Mouse (Mus musculus) limb, embryonic 11.5 days (tissue): ENCODE data around the gene Erp27. TPM values are rescaled to one million over a fixed set of nuclear protein-coding genes. Genes with fewer than 3 reads are reported as not detected.
A peak's percentile ranks its signal among the peaks of the same experiment; 100 is the strongest.

Experiments used
- ATAC-seq: fragments of 200-750 bp; cut with Nextera tagmentation; 2 replicates; pipeline ENCODE4 v1.8.0; 2017; ENCODE audit warnings: low read depth; ENCODE audit not compliant: insufficient number of reproducible peaks, low FRiP score, low TSS enrichment
- DNase-seq: peaks from one replicate; pipeline ENCODE4 v3.0.0-alpha.2; 2015; ENCODE audit warnings: low spot score
- H3K27ac ChIP-seq: fragments of 300-500 bp; sonication (generic); replicated peaks from 2 replicates; pipeline ENCODE4 v1.5.1; 2014; ENCODE audit warnings: low read depth, mild to moderate bottlenecking, low read length
- H3K27me3 ChIP-seq: fragments of 300-500 bp; sonication (generic); 2 replicates; pipeline ENCODE4 v1.6.1; 2014; ENCODE audit warnings: mild to moderate bottlenecking, low read length, mixed read lengths; ENCODE audit not compliant: control insufficient read depth, insufficient read depth
- H3K36me3 ChIP-seq: fragments of 300-500 bp; sonication (generic); 2 replicates; pipeline ENCODE4 v1.6.1; 2014; ENCODE audit warnings: mild to moderate bottlenecking, low read length, moderate library complexity, mixed read lengths; ENCODE audit not compliant: control insufficient read depth, insufficient read depth
- H3K4me1 ChIP-seq: fragments of 300-500 bp; sonication (generic); 2 replicates; pipeline ENCODE4 v1.6.1; 2014; ENCODE audit warnings: low read length, mixed read lengths; ENCODE audit not compliant: control insufficient read depth, insufficient read depth
- H3K4me2 ChIP-seq: fragments of 300-500 bp; sonication (generic); 2 replicates; pipeline ENCODE4 v1.6.1; 2014; ENCODE audit warnings: low read depth, mild to moderate bottlenecking, moderate library complexity; ENCODE audit not compliant: severe bottlenecking
- H3K4me3 ChIP-seq: fragments of 300-500 bp; sonication (generic); 2 replicates; pipeline ENCODE4 v1.5.1; 2014; ENCODE audit warnings: low read depth, low read length
- H3K9ac ChIP-seq: fragments of 300-500 bp; sonication (generic); 2 replicates; pipeline ENCODE4 v1.6.1; 2014; ENCODE audit warnings: mild to moderate bottlenecking, low read length
- H3K9me3 ChIP-seq: fragments of 300-500 bp; sonication (generic); 2 replicates; pipeline ENCODE4 v1.6.1; 2016; ENCODE audit warnings: low read length; ENCODE audit not compliant: control insufficient read depth
- WGBS: fragments of 180-500 bp; shearing (Covaris S2); extraction: QIAGEN DNeasy Blood & Tissue Kit; methylation state at CpG from one replicate; pipeline ENCODE4 v1.1.7; 2014; 5-methylcytosine and 5-hydroxymethylcytosine counted together
- polyA plus RNA-seq: library from polyadenylated mRNA; unstranded; fragments of >200 nt; fragmentation: Nextera tagmentation; extraction: Ambion mirVana; gene quantifications from 2 replicates; pipeline ENCODE4 v1.2.1, GENCODE M21; 2014

Erp27 gene
- polyA plus RNA-seq, 1 experiment from 2014 or later = 0.31 TPM

DNA sequence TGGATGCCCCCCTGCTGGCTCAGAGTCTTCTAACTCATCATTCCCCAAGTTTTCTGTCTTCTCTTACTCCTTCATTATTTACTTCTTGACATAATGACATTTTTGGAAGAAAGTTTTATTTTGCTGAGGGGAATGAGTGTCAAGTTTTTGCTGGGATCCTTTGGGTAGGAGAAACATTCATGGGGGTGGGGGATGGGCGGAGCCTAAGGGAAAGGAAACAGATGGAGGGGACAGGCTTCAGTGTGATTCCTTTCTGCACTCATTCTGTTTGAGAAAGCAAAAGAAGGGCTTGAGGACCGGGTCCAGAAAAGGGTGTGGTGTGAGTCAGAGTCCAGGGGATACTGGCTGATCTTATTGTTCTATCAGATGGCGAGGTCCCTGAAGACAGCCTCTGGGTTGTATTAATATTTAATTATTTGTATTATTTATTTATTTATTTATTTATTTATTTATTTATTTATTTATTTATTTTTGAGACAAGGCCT, 38.5 kb downstream of the Erp27 start:
- 86% methylated on average over 3 of the region's 3 CpGs for WGBS
- Histone ChIP-seq H3K4me3 (no peak overlapping the region), H3K9ac (no peak overlapping the region), H3K4me1 (no peaks in the 10 kb centered on the region), H3K36me3 (no peaks in the 10 kb centered on the region), H3K9me3 (no peaks in the 10 kb centered on the region), H3K27ac (no peak overlapping the region), H3K27me3 (no peaks in the 10 kb centered on the region), H3K4me2 (no peak overlapping the region)
- no peak for DNase-seq
- ATAC-seq = no peak

DNA sequence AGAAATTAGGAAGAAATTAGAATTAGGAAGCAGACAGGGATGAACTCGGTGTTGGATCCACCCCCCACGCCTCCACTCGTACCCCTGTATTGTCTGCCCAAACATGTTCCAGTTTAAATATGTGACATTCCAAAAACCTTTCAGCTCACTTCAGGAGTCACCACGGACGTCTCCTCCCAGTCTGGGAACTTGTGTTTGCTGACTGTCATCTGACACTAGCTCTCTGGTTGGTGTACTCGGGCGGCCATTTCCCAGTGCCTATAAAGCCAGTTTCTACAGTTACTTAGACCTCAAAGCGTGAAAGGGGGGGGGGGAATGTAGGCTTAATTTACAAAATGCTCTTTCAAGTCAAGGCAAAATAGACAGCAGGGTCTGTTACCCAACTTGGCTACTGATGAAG, 40.3 kb downstream of the Erp27 start:
- Histone ChIP-seq H3K9me3 (no peaks in the 10 kb centered on the region), H3K4me3 (no peak overlapping the region), H3K27me3 (no peaks in the 10 kb centered on the region), H3K27ac (no peak overlapping the region), H3K4me2 (no peak overlapping the region), H3K4me1 (no peaks in the 10 kb centered on the region), H3K9ac (no peak overlapping the region), H3K36me3 (no peaks in the 10 kb centered on the region)
- ATAC-seq = no peak
- DNase-seq = no peak
- WGBS = 62% methylated on average over 8 of the region's 8 CpGs

DNA sequence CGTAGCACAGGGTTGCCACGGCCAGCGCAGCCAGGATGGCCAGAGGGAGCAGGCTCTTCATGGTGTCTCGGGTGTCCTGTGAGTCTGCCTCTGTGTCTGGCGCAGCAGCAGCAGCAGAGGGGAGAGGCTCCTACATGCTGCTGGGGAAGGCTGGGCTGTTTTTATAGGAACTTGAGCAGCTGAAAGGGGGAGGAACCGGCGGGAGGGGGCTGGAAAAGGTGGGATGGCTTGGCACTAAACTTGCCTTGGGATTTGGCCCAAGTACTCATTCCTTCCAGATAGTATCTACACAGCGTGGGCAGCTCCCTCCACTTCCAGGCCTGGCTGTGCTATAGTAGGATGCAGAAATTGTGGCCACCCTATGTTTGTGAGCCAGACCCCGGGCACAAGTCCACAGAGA, 46.3 kb downstream of the Erp27 start, which contains the start of gene Mgp:
TSS of gene Mgp (minus strand) at position 154 of the 400 bp plus-strand sequence.
- no peak within 1 kb of the TSS; the same call in 1 of the 2 replicates for H3K27ac ChIP-seq
- no peaks in the 10 kb centered on the region for H3K36me3 ChIP-seq
- H3K27me3 ChIP-seq = no peaks in the 10 kb centered on the region
- H3K4me3 ChIP-seq = no peak within 1 kb of the TSS
- H3K4me2 ChIP-seq = peak within 1 kb of the TSS; percentile 5; the same call in 1 of the 2 replicates
- peak within 1 kb of the TSS; percentile 50; the same call in 1 of the 2 replicates for H3K9ac ChIP-seq
- WGBS = 36% methylated on average over 9 of the region's 9 CpGs
- ATAC-seq = no peak
- no peaks in the 10 kb centered on the region for H3K9me3 ChIP-seq
- 0 out of 2 replicates have a peak, but pooled peaks cover 3% of the 10 kb centered on the region for H3K4me1 ChIP-seq
- peak; percentile 37 for DNase-seq

DNA sequence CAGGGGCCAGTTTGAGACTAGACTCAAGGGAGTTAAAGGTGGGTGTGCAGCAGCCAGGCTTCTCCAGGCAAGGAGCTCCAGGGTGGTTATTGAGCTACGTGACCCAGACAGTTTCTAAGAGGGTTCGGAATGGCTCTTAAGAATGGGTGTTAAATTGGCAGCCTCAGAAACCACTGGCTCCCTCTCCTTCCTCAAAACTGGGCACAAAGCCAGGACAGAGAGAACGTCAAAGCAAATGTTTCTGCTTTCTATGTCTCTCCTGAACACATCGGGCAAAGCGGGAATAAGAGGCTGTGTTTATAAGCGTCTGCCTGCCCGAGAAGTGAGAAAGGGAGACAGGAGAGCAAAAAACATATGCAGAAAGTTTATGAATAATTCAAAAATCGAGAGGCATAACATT, 47.4 kb downstream of the Erp27 start:
- Histone ChIP-seq H3K4me3 (no peak overlapping the region), H3K27ac (no peak overlapping the region), H3K36me3 (no peaks in the 10 kb centered on the region), H3K27me3 (no peaks in the 10 kb centered on the region), H3K9ac (no peak overlapping the region), H3K4me1 (0 out of 2 replicates have a peak, but pooled peaks cover 3% of the 10 kb centered on the region), H3K9me3 (no peaks in the 10 kb centered on the region), H3K4me2 (no peak overlapping the region)
- DNase-seq = no peak
- ATAC-seq = no peak
- WGBS = 83% methylated on average over 8 of the region's 8 CpGs

DNA sequence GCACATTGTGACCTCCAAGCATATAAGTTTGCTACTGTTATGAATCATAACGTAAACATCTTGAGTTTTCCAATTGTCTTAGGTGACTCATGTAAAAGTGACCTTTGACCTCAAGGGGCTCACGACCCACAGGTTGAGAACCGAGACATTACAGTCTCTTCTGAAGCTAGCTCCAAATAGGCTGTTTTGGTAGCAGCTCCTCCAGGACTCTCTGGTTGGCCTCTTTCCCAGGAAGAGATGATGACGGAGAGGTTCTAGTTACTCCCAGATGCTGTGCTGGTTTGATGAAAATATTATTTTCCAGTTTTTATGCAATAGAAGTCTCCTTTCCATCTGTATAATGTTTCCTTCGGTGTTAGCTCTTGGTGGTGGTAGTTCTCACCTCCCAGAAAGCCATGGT, 53.1 kb downstream of the Erp27 start:
- no peak for DNase-seq
- Histone ChIP-seq H3K4me3 (no peak overlapping the region), H3K9me3 (no peaks in the 10 kb centered on the region), H3K9ac (no peak overlapping the region), H3K36me3 (no peaks in the 10 kb centered on the region), H3K27me3 (no peaks in the 10 kb centered on the region), H3K4me2 (no peak overlapping the region), H3K27ac (no peak overlapping the region), H3K4me1 (no peaks in the 10 kb centered on the region)
- no peak for ATAC-seq
- WGBS = 80% methylated on average over 5 of the region's 5 CpGs

DNA sequence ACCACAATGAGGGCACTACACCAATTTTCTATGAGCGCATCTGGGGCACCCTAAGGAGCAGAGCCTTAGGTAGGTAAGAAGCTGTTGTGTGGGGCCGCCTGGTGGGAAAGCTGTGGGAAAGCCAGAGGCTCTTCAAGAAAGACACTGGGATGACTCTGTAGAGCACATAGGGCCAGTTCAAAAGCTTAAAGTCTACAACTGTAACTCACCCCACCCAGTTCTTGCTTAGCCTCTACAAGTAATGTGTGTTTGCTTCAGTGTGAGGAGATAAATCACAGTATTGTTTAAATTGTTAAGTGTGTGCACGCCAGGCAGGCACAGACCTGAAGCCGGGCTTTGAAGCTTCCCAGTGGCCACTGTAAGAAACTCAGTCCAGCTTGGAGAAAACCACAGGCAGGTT, 55.8 kb downstream of the Erp27 start:
- Histone ChIP-seq H3K4me3 (no peak overlapping the region), H3K27ac (no peak overlapping the region), H3K36me3 (no peaks in the 10 kb centered on the region), H3K27me3 (no peaks in the 10 kb centered on the region), H3K9me3 (no peaks in the 10 kb centered on the region), H3K4me1 (no peaks in the 10 kb centered on the region), H3K9ac (no peak overlapping the region), H3K4me2 (no peak overlapping the region)
- WGBS = 74% methylated on average over 4 of the region's 4 CpGs
- DNase-seq (no peak), ATAC-seq (no peak)

DNA sequence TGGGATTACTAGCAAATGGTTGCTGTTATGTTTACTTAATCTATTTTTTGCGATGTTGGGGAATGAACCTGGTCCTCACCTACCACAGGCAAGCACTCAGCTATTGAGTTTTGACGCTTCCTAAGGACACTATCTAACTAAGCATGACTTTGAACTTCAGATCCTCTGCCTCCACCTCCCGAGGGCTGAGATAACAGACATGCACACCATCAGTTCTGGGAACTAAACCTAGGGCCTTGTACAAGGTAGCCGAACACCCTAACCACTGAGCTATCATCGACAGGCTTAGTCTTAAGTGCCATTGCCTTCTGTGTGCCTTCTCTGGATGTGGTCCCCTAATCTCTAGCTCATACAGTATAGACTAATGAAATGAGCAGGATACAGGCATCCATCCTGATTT, 56.6 kb downstream of the Erp27 start:
- Histone ChIP-seq H3K36me3 (no peaks in the 10 kb centered on the region), H3K9me3 (no peaks in the 10 kb centered on the region), H3K4me2 (no peak overlapping the region), H3K9ac (no peak overlapping the region), H3K27ac (no peak overlapping the region), H3K4me1 (no peaks in the 10 kb centered on the region), H3K4me3 (no peak overlapping the region), H3K27me3 (no peaks in the 10 kb centered on the region)
- 90% methylated on average over 5 of the region's 5 CpGs for WGBS
- ATAC-seq (no peak), DNase-seq (no peak)

DNA sequence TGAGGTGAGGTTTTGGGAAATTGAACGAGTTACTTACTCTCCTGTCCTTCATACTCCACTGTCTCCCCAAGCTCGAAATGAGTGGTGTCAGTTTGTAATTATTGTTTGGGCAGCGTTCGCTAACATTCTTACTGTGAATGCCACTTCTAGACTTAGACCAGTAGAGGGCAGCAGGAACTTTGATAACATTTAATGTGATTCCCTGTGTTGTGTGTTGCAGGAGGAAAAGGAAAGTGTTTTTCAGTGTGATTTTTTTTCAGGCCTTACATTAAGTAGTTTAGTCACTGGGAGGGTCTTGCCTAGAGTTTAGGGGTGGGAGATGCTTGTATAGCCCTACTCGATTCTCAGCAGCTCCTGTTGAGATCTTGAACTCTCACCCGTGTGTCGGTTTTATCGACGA, 61.0 kb downstream of the Erp27 start:
- H3K4me2 ChIP-seq = no peak overlapping the region
- H3K27me3 ChIP-seq = no peaks in the 10 kb centered on the region
- WGBS = 47% methylated on average over 9 of the region's 9 CpGs
- ATAC-seq = no peak
- H3K9me3 ChIP-seq = no peaks in the 10 kb centered on the region
- no peak overlapping the region for H3K27ac ChIP-seq
- H3K36me3 ChIP-seq = no peaks in the 10 kb centered on the region
- H3K4me3 ChIP-seq = no peak overlapping the region
- H3K4me1 ChIP-seq = peaks cover 3% of the 10 kb centered on the region; the same call in 1 of the 2 replicates
- DNase-seq = peak; percentile 34
- no peak overlapping the region for H3K9ac ChIP-seq

DNA sequence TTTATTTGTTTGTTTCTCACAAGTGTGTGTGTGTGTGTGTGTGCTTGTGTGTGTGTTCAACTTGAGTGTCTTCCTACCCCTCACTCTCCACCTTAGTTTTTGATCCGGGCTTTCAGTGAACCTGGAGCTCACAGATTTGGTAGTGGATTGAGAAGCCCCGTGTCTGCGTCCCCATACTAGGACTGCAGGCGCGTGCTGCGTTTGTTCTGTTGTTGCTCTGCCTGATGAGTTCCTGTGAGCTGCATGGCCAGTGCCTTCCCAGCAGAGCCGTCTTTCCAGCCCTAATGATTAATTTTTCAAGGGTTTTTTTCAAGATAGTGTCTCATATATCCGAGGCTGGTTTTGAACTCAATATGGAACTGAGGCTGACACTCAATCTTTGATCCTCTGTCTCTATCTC, 63.6 kb downstream of the Erp27 start:
- no peak overlapping the region for H3K27ac ChIP-seq
- H3K4me2 ChIP-seq = no peak overlapping the region
- ATAC-seq (no peak), DNase-seq (no peak)
- H3K4me1 ChIP-seq = peaks cover 3% of the 10 kb centered on the region; the same call in 1 of the 2 replicates
- H3K4me3 ChIP-seq = no peak overlapping the region
- 75% methylated on average over 8 of the region's 8 CpGs for WGBS
- H3K9ac ChIP-seq = no peak overlapping the region
- H3K36me3 ChIP-seq = no peaks in the 10 kb centered on the region
- no peaks in the 10 kb centered on the region for H3K27me3 ChIP-seq
- H3K9me3 ChIP-seq = no peaks in the 10 kb centered on the region
